Mouse (Mus musculus): ENCODE measurements around the gene Dcst2. TPM values are rescaled to one million over a fixed set of nuclear protein-coding genes. Genes with fewer than 3 reads are reported as not detected.

The Dcst2 gene
- polyA plus RNA-seq, 1 experiment from 2014 or later: 0.10 TPM

GRCm38 (mm10) chr3:89391663-89392511 lies 30.1 kb downstream of the Dcst2 start:
- Histone ChIP-seq H3K9ac (ENCODE audit: low read depth, low read length) (peak overlapping the region; percentile 61), H3K4me3 (ENCODE audit: low read depth, low read length) (peak overlapping the region; percentile 64), H3K9me3 (ENCODE audit: control insufficient read depth, low read length) (no peaks in the 10 kb centered on the region), H3K27me3 (replicated peaks; ENCODE audit: control insufficient read depth, insufficient read depth, low read length) (no peaks in the 10 kb centered on the region; the same call in 1 of the 2 replicates), H3K4me2 (peak overlapping the region; percentile 99), H3K27ac (ENCODE audit: low read depth, low read length) (peak overlapping the region; percentile 43), H3K4me1 (replicated peaks; ENCODE audit: control insufficient read depth, insufficient read depth, low read length) (peaks cover 53% of the 10 kb centered on the region), H3K36me3 (ENCODE audit: control insufficient read depth, insufficient read depth, low read length) (no peaks in the 10 kb centered on the region)
- WGBS: 1% methylated on average over 51 of the region's 56 CpGs
- DNase-seq (ENCODE audit: low spot score): peak; percentile 66
- no peak for ATAC-seq (replicated peaks; ENCODE audit: low FRiP score)

GRCm38 (mm10) chr3:89392871-89393311 lies 31.1 kb downstream of the Dcst2 start:
- H3K9ac ChIP-seq (ENCODE audit: low read depth, low read length): peak overlapping the region; percentile 61
- WGBS: under 1% methylated on average over 23 of the region's 24 CpGs
- peak overlapping the region; percentile 99 for H3K4me2 ChIP-seq
- no peaks in the 10 kb centered on the region; the same call in 1 of the 2 replicates for H3K27me3 ChIP-seq (replicated peaks; ENCODE audit: control insufficient read depth, insufficient read depth, low read length)
- H3K4me1 ChIP-seq (replicated peaks; ENCODE audit: control insufficient read depth, insufficient read depth, low read length): peaks cover 45% of the 10 kb centered on the region
- no peaks in the 10 kb centered on the region for H3K36me3 ChIP-seq (ENCODE audit: control insufficient read depth, insufficient read depth, low read length)
- DNase-seq (ENCODE audit: low spot score): peak; percentile 59
- peak overlapping the region; percentile 64 for H3K4me3 ChIP-seq (ENCODE audit: low read depth, low read length)
- ATAC-seq (replicated peaks; ENCODE audit: low FRiP score): no peak
- no peaks in the 10 kb centered on the region for H3K9me3 ChIP-seq (ENCODE audit: control insufficient read depth, low read length)
- H3K27ac ChIP-seq (ENCODE audit: low read depth, low read length): peak overlapping the region; percentile 43; the same call in 1 of the 2 replicates

- H3K27me3 ChIP-seq (replicated peaks; ENCODE audit: control insufficient read depth, insufficient read depth, low read length): no peaks in the 10 kb centered on the region; the same call in 1 of the 2 replicates
- peaks cover 38% of the 10 kb centered on the region for H3K4me1 ChIP-seq (replicated peaks; ENCODE audit: control insufficient read depth, insufficient read depth, low read length)
- H3K27ac ChIP-seq (ENCODE audit: low read depth, low read length): peak overlapping the region; percentile 88
- no peaks in the 10 kb centered on the region for H3K36me3 ChIP-seq (ENCODE audit: control insufficient read depth, insufficient read depth, low read length)
- under 1% methylated on average over 15 of the region's 15 CpGs for WGBS
- H3K4me2 ChIP-seq: peak overlapping the region; percentile 99
- H3K9ac ChIP-seq (ENCODE audit: low read depth, low read length): peak overlapping the region; percentile 70
- peak; percentile 92 for ATAC-seq (replicated peaks; ENCODE audit: low FRiP score)
- DNase-seq (ENCODE audit: low spot score): peak; percentile 96
- peak overlapping the region; percentile 64 for H3K4me3 ChIP-seq (ENCODE audit: low read depth, low read length)
- H3K9me3 ChIP-seq (ENCODE audit: control insufficient read depth, low read length): no peaks in the 10 kb centered on the region
Observed at GRCm38 (mm10) chr3:89393605-89394004, 31.8 kb downstream of the Dcst2 start.

- peaks cover 38% of the 10 kb centered on the region for H3K4me1 ChIP-seq (replicated peaks; ENCODE audit: control insufficient read depth, insufficient read depth, low read length)
- under 1% methylated on average over 38 of the region's 42 CpGs for WGBS
- ATAC-seq (replicated peaks; ENCODE audit: low FRiP score) (peak; percentile 66), DNase-seq (ENCODE audit: low spot score) (peak; percentile 81)
- peak within 1 kb of the TSS; percentile 64 for H3K4me3 ChIP-seq (ENCODE audit: low read depth, low read length)
- no peaks in the 10 kb centered on the region for H3K9me3 ChIP-seq (ENCODE audit: control insufficient read depth, low read length)
- H3K9ac ChIP-seq (ENCODE audit: low read depth, low read length): peak within 1 kb of the TSS; percentile 70
- H3K4me2 ChIP-seq: peak within 1 kb of the TSS; percentile 99
- no peaks in the 10 kb centered on the region; the same call in 1 of the 2 replicates for H3K27me3 ChIP-seq (replicated peaks; ENCODE audit: control insufficient read depth, insufficient read depth, low read length)
- H3K36me3 ChIP-seq (ENCODE audit: control insufficient read depth, insufficient read depth, low read length): no peaks in the 10 kb centered on the region
- peak within 1 kb of the TSS; percentile 88 for H3K27ac ChIP-seq (ENCODE audit: low read depth, low read length)
Observed at GRCm38 (mm10) chr3:89394006-89394893, 32.5 kb downstream of the Dcst2 start, which contains the start of gene Zbtb7b. Gene Zbtb7b, minus strand, starts transcription at chr3:89394776.

GRCm38 (mm10) chr3:89394894-89395256 lies 33.1 kb downstream of the Dcst2 start:
- no peaks in the 10 kb centered on the region for H3K36me3 ChIP-seq (ENCODE audit: control insufficient read depth, insufficient read depth, low read length)
- peak overlapping the region; percentile 70 for H3K9ac ChIP-seq (ENCODE audit: low read depth, low read length)
- H3K4me2 ChIP-seq: peak overlapping the region; percentile 99
- peaks cover 35% of the 10 kb centered on the region for H3K4me1 ChIP-seq (replicated peaks; ENCODE audit: control insufficient read depth, insufficient read depth, low read length)
- ATAC-seq (replicated peaks; ENCODE audit: low FRiP score) (peak; percentile 24; the same call in 1 of the 2 replicates), DNase-seq (ENCODE audit: low spot score) (peak; percentile 80)
- H3K9me3 ChIP-seq (ENCODE audit: control insufficient read depth, low read length): no peaks in the 10 kb centered on the region
- H3K4me3 ChIP-seq (ENCODE audit: low read depth, low read length): peak overlapping the region; percentile 64
- WGBS: under 1% methylated on average over 12 of the region's 12 CpGs
- no peaks in the 10 kb centered on the region; the same call in 1 of the 2 replicates for H3K27me3 ChIP-seq (replicated peaks; ENCODE audit: control insufficient read depth, insufficient read depth, low read length)
- peak overlapping the region; percentile 88 for H3K27ac ChIP-seq (ENCODE audit: low read depth, low read length)

- Histone ChIP-seq H3K9ac (ENCODE audit: low read depth, low read length) (peak overlapping the region; percentile 70), H3K4me3 (ENCODE audit: low read depth, low read length) (peak overlapping the region; percentile 64), H3K36me3 (ENCODE audit: control insufficient read depth, insufficient read depth, low read length) (no peaks in the 10 kb centered on the region), H3K27ac (ENCODE audit: low read depth, low read length) (peak overlapping the region; percentile 2; the same call in 1 of the 2 replicates), H3K9me3 (ENCODE audit: control insufficient read depth, low read length) (no peaks in the 10 kb centered on the region), H3K27me3 (replicated peaks; ENCODE audit: control insufficient read depth, insufficient read depth, low read length) (no peaks in the 10 kb centered on the region; the same call in 1 of the 2 replicates), H3K4me1 (replicated peaks; ENCODE audit: control insufficient read depth, insufficient read depth, low read length) (peaks cover 35% of the 10 kb centered on the region), H3K4me2 (peak overlapping the region; percentile 99)
- no peak for DNase-seq (ENCODE audit: low spot score)
- 1% methylated on average over 10 of the region's 10 CpGs for WGBS
- no peak for ATAC-seq (replicated peaks; ENCODE audit: low FRiP score)
Observed at GRCm38 (mm10) chr3:89395419-89395805, 33.6 kb downstream of the Dcst2 start.

- Histone ChIP-seq H3K4me3 (ENCODE audit: low read depth, low read length) (peak overlapping the region; percentile 64), H3K36me3 (ENCODE audit: control insufficient read depth, insufficient read depth, low read length) (no peaks in the 10 kb centered on the region), H3K27ac (ENCODE audit: low read depth, low read length) (no peak overlapping the region), H3K9me3 (ENCODE audit: control insufficient read depth, low read length) (no peaks in the 10 kb centered on the region), H3K9ac (ENCODE audit: low read depth, low read length) (peak overlapping the region; percentile 66), H3K4me1 (replicated peaks; ENCODE audit: control insufficient read depth, insufficient read depth, low read length) (peaks cover 29% of the 10 kb centered on the region), H3K27me3 (replicated peaks; ENCODE audit: control insufficient read depth, insufficient read depth, low read length) (no peaks in the 10 kb centered on the region; the same call in 1 of the 2 replicates), H3K4me2 (peak overlapping the region; percentile 99)
- WGBS: under 1% methylated on average over 41 of the region's 44 CpGs
- peak; percentile 70 for DNase-seq (ENCODE audit: low spot score)
- 0 out of 2 replicates have a peak, but pooled peaks have one; percentile 18 for ATAC-seq (replicated peaks; ENCODE audit: low FRiP score)
Observed at GRCm38 (mm10) chr3:89395806-89396653, 34.3 kb downstream of the Dcst2 start.

Data from liver, embryonic 11.5 days (tissue).